Mouse (Mus musculus): Measurements from ENCODE around the gene Unc93a.
"Not testable (repeated sequence)": the region's sequence is repeated elsewhere in the genome, so short reads cannot be mapped to it uniquely, and the experiment has no call there.

DNA sequence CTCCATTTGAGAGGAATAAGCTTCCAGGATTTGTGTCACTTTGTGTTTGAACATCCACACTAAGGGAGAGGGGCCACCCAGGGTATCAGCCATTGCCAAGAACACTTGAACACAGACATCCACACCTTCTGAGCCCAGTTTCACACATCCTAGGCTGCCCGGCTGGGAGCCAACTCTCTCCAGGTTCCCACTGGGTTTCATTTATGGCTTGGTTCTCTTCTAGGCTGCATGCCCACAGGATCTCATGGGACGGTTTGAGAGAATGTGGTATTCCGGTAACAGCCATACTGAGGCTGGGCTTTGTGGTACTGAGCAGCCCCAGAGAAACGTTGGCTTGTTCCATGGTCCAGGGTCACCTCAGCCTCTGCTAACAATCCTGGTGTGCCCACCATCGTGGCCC, 25.0 kb downstream of the Unc93a start:
- TF ChIP-seq CTCF (IDR thresholded peaks at IDR 0.05; ENCODE audit: low read depth); EP300 (optimal IDR thresholded peaks at IDR 0.05): not testable (repeated sequence)

Data from stomach, postnatal 0 days (tissue).